In genomic region chr4:45243211-45243902, GRCm38 (mm10) we compare ENCODE assay signal across 23 mouse cellular contexts. TPM values are rescaled to one million over a fixed set of nuclear protein-coding genes. Genes with fewer than 3 reads are reported as not detected.
DNase-seq lines count a peak whose midpoint lies in the region; ATAC-seq and TF ChIP-seq lines count a peak whose summit lies in the region.
"Had no signal": no experiment of that assay in that cellular context is flagged by ENCODE, and none has a peak within 500 bp of the region (broad histone marks: within the 10 kb centered on the region; RNA-seq: fewer than 3 reads in every experiment).

No protein-coding gene starts in this region.

- intact Hi-C loops in heart, postnatal 25 days (cut with DNase I) = no loop called here

- TF ChIP-seq CTCF in MEL (IDR thresholded peaks at IDR 0.05 in 2 of 3, conservative IDR thresholded peaks at IDR 0.05 in 1 of 3; ENCODE audit: control insufficient read depth in 1 of 3, insufficient read depth in 1 of 3, low read depth in 2 of 3, low read length in 3 of 3, poor library complexity in 1 of 3, severe bottlenecking in 1 of 3) = no peak
- TF ChIP-seq CTCF in liver, embryonic 14.5 days (IDR thresholded peaks at IDR 0.05; ENCODE audit: low read depth) = no peak

- no peak overlapping the region for H3K9ac ChIP-seq in heart, embryonic 13.5 days
- H3K9ac ChIP-seq in MEL (ENCODE audit: control insufficient read depth, low read depth, low read length, poor library complexity, severe bottlenecking) = no peak overlapping the region
- H3K9ac ChIP-seq in liver, embryonic 14.5 days (replicated peaks) = no peak overlapping the region
- H3K9ac ChIP-seq: limb, embryonic 15.5 days; neural tube, embryonic 13.5 days; stomach, embryonic 15.5 days had no signal

- WGBS in heart, embryonic 13.5 days = 17% methylated on average over 15 of the region's 15 CpGs
- WGBS in embryonic facial prominence, embryonic 10.5 days = 65% methylated on average over 15 of the region's 15 CpGs
- WGBS in liver, embryonic 14.5 days (ENCODE audit: insufficient replicate concordance) = 13% methylated on average over 15 of the region's 15 CpGs

- no peak for DNase-seq in heart, postnatal 25 days (ENCODE audit: low spot score)
- peak; percentile 57 for DNase-seq in MEL (ENCODE audit: low read depth, low spot score)
- no peak for DNase-seq in embryonic facial prominence, embryonic 10.5 days (ENCODE audit: low spot score)
- peak; percentile 23 to 50 (median 49) for DNase-seq in liver, embryonic 14.5 days (ENCODE audit: low read depth in 3 of 3, low spot score in 3 of 3)
- no peak for DNase-seq in gastrocnemius, postnatal 4 days (ENCODE audit: low spot score in 2 of 2)
- DNase-seq in Muller cell, postnatal 12 days (ENCODE audit: inconsistent ontology term) = no peak
- no peak for DNase-seq in cerebellum, adult 9-11 months
- DNase-seq: adrenal gland, adult 2 months; B cell, adult 2 months; cerebellum, adult 11 months; cerebellum, postnatal 25 days; gastrocnemius, postnatal 10 days; kidney, adult 18-20 months; kidney, postnatal 25 days; lung, postnatal 10 days; spleen, adult 18-20 months had no signal

- no peak for TF ChIP-seq POLR2A in MEL (IDR thresholded peaks at IDR 0.05; ENCODE audit: control insufficient read depth in 1 of 2, insufficient read depth in 1 of 2, low read depth in 1 of 2, low read length in 2 of 2, poor library complexity in 1 of 2)

- no peaks in the 10 kb centered on the region; the same call in 1 of the 2 replicates for H3K36me3 ChIP-seq in heart, embryonic 13.5 days
- no peaks in the 10 kb centered on the region for H3K36me3 ChIP-seq in MEL (ENCODE audit: control insufficient read depth in 1 of 2, insufficient read depth in 2 of 2, low read length in 2 of 2)
- no peaks in the 10 kb centered on the region for H3K36me3 ChIP-seq in embryonic facial prominence, embryonic 10.5 days (replicated peaks)
- no peaks in the 10 kb centered on the region for H3K36me3 ChIP-seq in liver, embryonic 14.5 days (replicated peaks; ENCODE audit: control insufficient read depth, insufficient read depth, low read depth)
- H3K36me3 ChIP-seq: forebrain, embryonic 10.5 days; limb, embryonic 15.5 days; neural tube, embryonic 13.5 days; stomach, embryonic 15.5 days had no signal

- H3K4me2 ChIP-seq in heart, embryonic 13.5 days = peak overlapping the region; percentile 48
- peak overlapping the region; percentile 48 for H3K4me2 ChIP-seq in liver, embryonic 14.5 days (ENCODE audit: low read depth)
- H3K4me2 ChIP-seq: limb, embryonic 15.5 days; neural tube, embryonic 13.5 days; stomach, embryonic 15.5 days had no signal

- peaks cover 14% of the 10 kb centered on the region for H3K4me1 ChIP-seq in heart, embryonic 13.5 days
- H3K4me1 ChIP-seq in MEL (ENCODE audit: control insufficient read depth in 1 of 2, insufficient read depth in 2 of 2, low read length in 2 of 2) = peaks cover 0 to 4% of the 10 kb centered on the region in 2 experiments; a peak in 1 of 4 replicates
- peaks cover 19% of the 10 kb centered on the region for H3K4me1 ChIP-seq in embryonic facial prominence, embryonic 10.5 days
- peaks cover 2 to 16% of the 10 kb centered on the region in 2 experiments; a peak in 3 of 4 replicates for H3K4me1 ChIP-seq in liver, embryonic 14.5 days (replicated peaks; ENCODE audit: control insufficient read depth in 2 of 2, insufficient read depth in 2 of 2, low read length in 1 of 2)
- H3K4me1 ChIP-seq: limb, embryonic 15.5 days; neural tube, embryonic 13.5 days; stomach, embryonic 15.5 days had no signal

- TF ChIP-seq EP300 in MEL (IDR thresholded peaks at IDR 0.05; ENCODE audit: low read depth in 1 of 2, low read length in 2 of 2) = 0 out of 4 replicates have a peak, but pooled peaks of 1 of the 2 experiments have one; percentile 7
- TF ChIP-seq EP300 in liver, embryonic 14.5 days (IDR thresholded peaks at IDR 0.05; ENCODE audit: low read depth) = peak; percentile 63

- H3K79me2 ChIP-seq in MEL (ENCODE audit: control insufficient read depth, insufficient read depth, low read length, poor library complexity) = no peaks in the 10 kb centered on the region

- H3K27ac ChIP-seq in heart, embryonic 13.5 days (replicated peaks) = peak overlapping the region; percentile 49
- H3K27ac ChIP-seq in MEL (ENCODE audit: control insufficient read depth, low read depth, low read length) = no peak overlapping the region
- H3K27ac ChIP-seq in embryonic facial prominence, embryonic 10.5 days (replicated peaks) = peak overlapping the region; percentile 70
- H3K27ac ChIP-seq in liver, embryonic 14.5 days = no peak overlapping the region
- H3K27ac ChIP-seq: hindbrain, postnatal 0 days; limb, embryonic 15.5 days; neural tube, embryonic 13.5 days; stomach, embryonic 15.5 days had no signal

- ATAC-seq in heart, embryonic 13.5 days (ENCODE audit: extremely low read depth, insufficient number of reproducible peaks, low FRiP score, low TSS enrichment) = no peak; the same call in 1 of the 2 replicates
- peak; percentile 92 for ATAC-seq in liver, embryonic 14.5 days (ENCODE audit: insufficient read depth)
- ATAC-seq: hindbrain, postnatal 0 days had no signal

- no peak for TF ChIP-seq RAD21 in MEL (IDR thresholded peaks at IDR 0.05; ENCODE audit: low read depth, low read length)

- no peak overlapping the region for H3K4me3 ChIP-seq in heart, embryonic 13.5 days
- H3K4me3 ChIP-seq in MEL (ENCODE audit: control insufficient read depth in 1 of 2, insufficient read depth in 1 of 2, low read depth in 2 of 2, low read length in 2 of 2) = no peak overlapping the region
- no peak overlapping the region for H3K4me3 ChIP-seq in embryonic facial prominence, embryonic 10.5 days
- no peak overlapping the region for H3K4me3 ChIP-seq in liver, embryonic 14.5 days (ENCODE audit: insufficient read depth in 1 of 2, low read depth in 2 of 2, low read length in 2 of 2)
- H3K4me3 ChIP-seq: forebrain, embryonic 10.5 days; limb, embryonic 15.5 days; megakaryocyte, embryonic 14.5 days; neural tube, embryonic 13.5 days; stomach, embryonic 15.5 days had no signal

- no peaks in the 10 kb centered on the region for H3K27me3 ChIP-seq in heart, embryonic 13.5 days (replicated peaks)
- peaks cover 2% of the 10 kb centered on the region in 2 experiments for H3K27me3 ChIP-seq in MEL (ENCODE audit: control insufficient read depth in 1 of 2, insufficient read depth in 2 of 2, low read length in 2 of 2)
- H3K27me3 ChIP-seq in embryonic facial prominence, embryonic 10.5 days (replicated peaks; ENCODE audit: low read depth, poor library complexity, severe bottlenecking) = no peaks in the 10 kb centered on the region
- H3K27me3 ChIP-seq in liver, embryonic 14.5 days (ENCODE audit: control insufficient read depth, insufficient read depth, low read length) = no peaks in the 10 kb centered on the region
- H3K27me3 ChIP-seq: limb, embryonic 15.5 days; neural tube, embryonic 13.5 days; stomach, embryonic 15.5 days had no signal

- no peaks in the 10 kb centered on the region for H3K9me3 ChIP-seq in heart, embryonic 13.5 days
- H3K9me3 ChIP-seq in MEL (replicated peaks; ENCODE audit: insufficient read depth, low read length) = no peaks in the 10 kb centered on the region
- H3K9me3 ChIP-seq in embryonic facial prominence, embryonic 10.5 days = no peaks in the 10 kb centered on the region
- no peaks in the 10 kb centered on the region for H3K9me3 ChIP-seq in liver, embryonic 14.5 days (ENCODE audit: control insufficient read depth, low read length)
- H3K9me3 ChIP-seq: forebrain, embryonic 10.5 days; limb, embryonic 15.5 days; neural tube, embryonic 13.5 days; stomach, embryonic 15.5 days had no signal

TF ChIP-seq in MEL, 35 proteins besides CTCF, POLR2A, EP300 and RAD21:
- no peak for TF ChIP-seq NRF1 (IDR thresholded peaks at IDR 0.05; ENCODE audit: insufficient read depth, low read depth, low read length, poor library complexity, severe bottlenecking)
- no peak for TF ChIP-seq ZC3H11A (IDR thresholded peaks at IDR 0.05; ENCODE audit: low read depth, low read length)
- TF ChIP-seq ZMIZ1 (IDR thresholded peaks at IDR 0.05; ENCODE audit: low read depth, low read length) = no peak
- TF ChIP-seq MEF2A (IDR thresholded peaks at IDR 0.05; ENCODE audit: extremely low read depth, insufficient replicate concordance, low read depth, low read length, poor library complexity, severe bottlenecking) = no peak
- TF ChIP-seq GATA1 (IDR thresholded peaks at IDR 0.05; ENCODE audit: low read depth, low read length) = peak; percentile 41; the same call in 1 of the 2 replicates
- no peak for TF ChIP-seq MAFK (IDR thresholded peaks at IDR 0.05; ENCODE audit: borderline replicate concordance, low read depth, low read length)
- TF ChIP-seq POLR2AphosphoS5 (IDR thresholded peaks at IDR 0.05; ENCODE audit: borderline replicate concordance, low read depth, low read length) = no peak
- no peak for TF ChIP-seq SIN3A (IDR thresholded peaks at IDR 0.05; ENCODE audit: low read length)

RNA-seq across cellular contexts. Expression of gene Trmt10b, which starts 53.6 kb away (rescaled TPM):
- polyA plus RNA-seq in heart, embryonic 13.5 days (2015; fragmentation: Nextera tagmentation; extraction: Ambion mirVana) = 11.1 and 11.4 TPM in 2 replicates
- 1 to 10 TPM; 3.5 to 6.2 TPM for total RNA-seq in heart, postnatal 25 days (2021)
- 9.6 and 9.9 TPM in 2 replicates for total RNA-seq in MEL (2012; rRNA removed)
- 10 to 100 TPM in 1 of 2 experiments, not detected in 1; 19.7 TPM for polyA plus RNA-seq in MEL (2012; ENCODE audit: insufficient read depth in 1 of 2, insufficient read length in 2 of 2, low read depth in 1 of 2, low replicate concordance in 2 of 2, missing spikeins in 1 of 2)
- 18.2 and 19.8 TPM in 2 replicates for polyA plus RNA-seq in embryonic facial prominence, embryonic 10.5 days (2016; fragmentation: Nextera tagmentation; extraction: Ambion mirVana)
- 1.3 and 2.5 TPM in 2 replicates for polyA plus RNA-seq in liver, embryonic 14.5 days (2012; rRNA removed)
- polyA plus RNA-seq in liver, embryonic 14.5 days (2014; fragmentation: Nextera tagmentation; extraction: Ambion mirVana) = 4.8 and 5.7 TPM in 2 replicates
- total RNA-seq in gastrocnemius, postnatal 4 days (2021) = 1 to 10 TPM; 5.0 to 6.2 TPM

RNA-seq across cellular contexts. Expression of gene Frmpd1, which starts 58.7 kb away (rescaled TPM):
- 1.6 and 2.3 TPM in 2 replicates for polyA plus RNA-seq in heart, embryonic 13.5 days (2015; fragmentation: Nextera tagmentation; extraction: Ambion mirVana)
- under 1 TPM; 0.22 to 0.29 TPM for total RNA-seq in heart, postnatal 25 days (2021)
- total RNA-seq in MEL (2012; rRNA removed) = 0.16 and 0.23 TPM in 2 replicates
- polyA plus RNA-seq in MEL (2012; ENCODE audit: insufficient read depth in 1 of 2, insufficient read length in 2 of 2, low read depth in 1 of 2, low replicate concordance in 2 of 2, missing spikeins in 1 of 2) = under 1 TPM in 1 of 2 experiments, not detected in 1; 0.47 TPM
- 1.9 and 2.0 TPM in 2 replicates for polyA plus RNA-seq in embryonic facial prominence, embryonic 10.5 days (2016; fragmentation: Nextera tagmentation; extraction: Ambion mirVana)
- polyA plus RNA-seq in liver, embryonic 14.5 days (2012; rRNA removed) = 0.10 and 0.16 TPM in 2 replicates
- 0.08 and 0.28 TPM in 2 replicates for polyA plus RNA-seq in liver, embryonic 14.5 days (2014; fragmentation: Nextera tagmentation; extraction: Ambion mirVana)
- total RNA-seq in gastrocnemius, postnatal 4 days (2021) = 1 to 10 TPM; 7.5 to 7.8 TPM

Comparison
In these comparisons a context has a peak if more than half of its experiments do, and no peak if none do; other contexts are left out.
1. H3K27ac ChIP-seq: peak in heart, embryonic 13.5 days (single experiment) and embryonic facial prominence, embryonic 10.5 days (single experiment); none in MEL (single experiment) and liver, embryonic 14.5 days (single experiment).
2. DNase-seq: peak in MEL (single experiment) and liver, embryonic 14.5 days (3 of 3); none in heart, postnatal 25 days (single experiment), embryonic facial prominence, embryonic 10.5 days (single experiment), gastrocnemius, postnatal 4 days (0 of 2), Muller cell, postnatal 12 days (single experiment) and cerebellum, adult 9-11 months (single experiment).